Mouse (Mus musculus) hindbrain, embryonic 12.5 days (tissue): Measurements from ENCODE around the gene Gpr161. TPM values are rescaled to one million over a fixed set of nuclear protein-coding genes. Genes with fewer than 3 reads are reported as not detected.
A peak's percentile ranks its signal among the peaks of the same experiment; 100 is the strongest.

ENCODE experiments used
- ATAC-seq: fragments of 200-750 bp; cut with Nextera tagmentation; 2 replicates; pipeline ENCODE4 v1.8.0; 2017; ENCODE audit warnings: moderate TSS enrichment; ENCODE audit not compliant: low FRiP score
- H3K27ac ChIP-seq: fragments of 300-500 bp; sonication (generic); 2 replicates; pipeline ENCODE4 v1.5.1; 2016; ENCODE audit warnings: mild to moderate bottlenecking
- H3K27me3 ChIP-seq: fragments of 300-500 bp; sonication (generic); 2 replicates; pipeline ENCODE4 v1.6.1; 2016; ENCODE audit warnings: mild to moderate bottlenecking
- H3K36me3 ChIP-seq: fragments of 300-500 bp; sonication (generic); 2 replicates; pipeline ENCODE4 v1.6.1; 2016; ENCODE audit warnings: mild to moderate bottlenecking
- H3K4me1 ChIP-seq: fragments of 300-500 bp; sonication (generic); 2 replicates; pipeline ENCODE4 v1.6.1; 2016
- H3K4me2 ChIP-seq: fragments of 300-500 bp; sonication (generic); replicated peaks from 2 replicates; pipeline ENCODE4 v1.6.1; 2016; ENCODE audit warnings: mild to moderate bottlenecking
- H3K4me3 ChIP-seq: fragments of 300-500 bp; sonication (generic); 2 replicates; pipeline ENCODE4 v1.5.1; 2016; ENCODE audit warnings: mild to moderate bottlenecking
- H3K9ac ChIP-seq: fragments of 300-500 bp; sonication (generic); 2 replicates; pipeline ENCODE4 v1.6.1; 2016; ENCODE audit warnings: mild to moderate bottlenecking, moderate library complexity
- H3K9me3 ChIP-seq: fragments of 300-500 bp; sonication (generic); replicated peaks from 2 replicates; pipeline ENCODE4 v1.6.1; 2016; ENCODE audit warnings: mild to moderate bottlenecking
- WGBS: fragments of 180-500 bp; shearing (Covaris S2); methylation state at CpG from one replicate; pipeline ENCODE4 v1.1.7; 2016; 5-methylcytosine and 5-hydroxymethylcytosine counted together
- polyA plus RNA-seq: library from polyadenylated mRNA; unstranded; fragments of >200 nt; fragmentation: Nextera tagmentation; extraction: Ambion mirVana; gene quantifications from 2 replicates; pipeline ENCODE4 v1.2.1, GENCODE M21; 2016

The Gpr161 gene
- polyA plus RNA-seq, 1 experiment from 2014 or later: 3.6 TPM

DNA sequence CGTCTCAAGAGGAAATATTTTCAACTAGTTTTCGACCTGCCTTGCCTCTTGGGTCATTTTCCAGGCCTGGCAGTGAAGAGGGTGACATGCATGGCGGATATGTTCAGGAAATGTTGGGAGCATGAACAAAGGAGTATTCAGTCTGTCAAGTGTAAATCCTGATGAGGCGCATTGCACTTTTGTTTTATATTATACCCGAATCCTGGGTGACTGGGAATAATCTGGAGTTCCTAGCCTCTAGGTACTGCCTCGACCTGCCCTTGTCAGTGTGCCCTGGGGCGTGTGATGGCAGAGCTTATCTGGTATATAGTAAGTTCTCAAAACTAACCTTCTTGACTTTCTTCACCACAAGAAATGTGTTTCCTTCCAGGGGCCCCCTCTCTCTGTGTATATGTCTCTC is 11.5 kb upstream of the Gpr161 start:
- peak overlapping the region; percentile 66; the same call in 1 of the 2 replicates for H3K4me3 ChIP-seq
- WGBS: 67% methylated on average over 7 of the region's 7 CpGs
- no peaks in the 10 kb centered on the region for H3K27me3 ChIP-seq
- peak overlapping the region; percentile 74 for H3K4me2 ChIP-seq
- H3K9ac ChIP-seq: no peak overlapping the region
- ATAC-seq: no peak
- H3K27ac ChIP-seq: no peak overlapping the region
- H3K9me3 ChIP-seq: no peaks in the 10 kb centered on the region
- H3K36me3 ChIP-seq: no peaks in the 10 kb centered on the region; the same call in 1 of the 2 replicates
- H3K4me1 ChIP-seq: peaks cover 39% of the 10 kb centered on the region

DNA sequence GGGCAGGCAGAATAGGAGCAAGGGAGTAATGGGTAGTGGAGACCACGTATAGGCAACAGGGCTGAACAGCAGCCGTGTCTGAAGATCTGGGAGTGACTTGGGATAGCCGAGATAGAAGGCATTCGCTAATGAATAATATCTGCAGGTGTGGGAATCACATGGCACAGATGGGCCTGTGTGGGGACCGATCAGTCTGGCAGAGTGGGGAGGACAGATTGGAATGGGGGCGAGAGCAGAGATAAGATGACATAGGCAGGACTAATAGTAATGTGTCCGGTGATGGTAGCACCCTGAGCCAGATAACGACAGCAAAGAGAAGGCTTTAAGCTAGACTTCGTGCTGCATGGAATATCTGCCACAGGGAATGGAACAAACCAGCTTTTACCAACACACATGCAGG is 7.4 kb upstream of the Gpr161 start:
- peaks cover 20% of the 10 kb centered on the region for H3K4me1 ChIP-seq
- no peak overlapping the region for H3K4me3 ChIP-seq
- H3K9me3 ChIP-seq: no peaks in the 10 kb centered on the region
- no peak overlapping the region for H3K9ac ChIP-seq
- peaks cover 5% of the 10 kb centered on the region for H3K36me3 ChIP-seq
- WGBS: 96% methylated on average over 9 of the region's 9 CpGs
- no peak for ATAC-seq
- H3K4me2 ChIP-seq: no peak overlapping the region
- H3K27ac ChIP-seq: no peak overlapping the region
- no peaks in the 10 kb centered on the region for H3K27me3 ChIP-seq

DNA sequence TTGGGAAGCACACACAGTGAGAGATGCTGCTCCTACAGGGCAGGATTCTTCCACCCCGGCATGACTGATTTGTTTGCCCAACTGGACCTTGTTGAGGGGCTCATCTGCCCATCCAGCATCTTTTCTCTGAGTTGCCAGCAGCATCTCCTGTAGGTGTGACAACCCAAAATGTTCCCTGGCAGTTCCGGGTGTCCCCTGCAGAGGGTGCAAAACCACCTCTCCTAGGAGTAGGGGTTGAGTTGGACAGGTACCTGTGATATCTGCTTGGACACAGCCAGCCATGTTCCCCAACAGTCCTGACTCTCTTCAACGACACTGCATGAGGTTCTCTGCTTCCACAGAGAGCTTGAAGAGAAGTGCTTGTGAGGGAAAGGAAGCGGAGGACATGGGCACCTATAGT is 5.8 kb upstream of the Gpr161 start:
- WGBS: 89% methylated on average over 4 of the region's 4 CpGs

DNA sequence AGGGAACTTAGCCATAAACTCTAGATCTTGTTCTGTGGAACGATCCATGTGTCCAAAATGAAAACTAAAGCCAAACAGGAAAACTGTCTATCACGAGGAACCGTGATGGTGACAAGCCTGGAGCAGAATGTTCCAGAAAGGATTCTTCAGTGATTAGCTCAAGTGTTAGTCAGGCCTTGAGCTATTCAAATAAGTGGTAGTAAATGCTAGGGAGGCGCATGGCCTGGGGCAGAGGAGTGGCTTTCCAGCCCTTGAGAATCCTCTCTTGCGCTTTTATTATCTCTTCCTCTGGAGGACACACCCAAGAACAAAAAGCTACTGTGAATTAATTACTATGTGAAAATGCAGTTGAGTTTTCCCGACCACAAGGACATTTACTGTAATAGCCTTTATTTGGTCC is 4.0 kb upstream of the Gpr161 start:
- H3K27me3 ChIP-seq: no peaks in the 10 kb centered on the region
- ATAC-seq: no peak
- WGBS: 93% methylated on average over 6 of the region's 6 CpGs
- no peak overlapping the region for H3K4me2 ChIP-seq
- peaks cover 26% of the 10 kb centered on the region for H3K36me3 ChIP-seq
- no peak overlapping the region for H3K4me3 ChIP-seq
- H3K9ac ChIP-seq: no peak overlapping the region
- H3K9me3 ChIP-seq: no peaks in the 10 kb centered on the region
- no peaks in the 10 kb centered on the region for H3K4me1 ChIP-seq
- no peak overlapping the region for H3K27ac ChIP-seq

More for the DNA sequence above, 5.8 kb upstream of the Gpr161 start:
- H3K4me2 ChIP-seq: no peak overlapping the region
- H3K36me3 ChIP-seq: peaks cover 15% of the 10 kb centered on the region
- no peak overlapping the region for H3K4me3 ChIP-seq
- H3K27me3 ChIP-seq: no peaks in the 10 kb centered on the region
- no peak overlapping the region for H3K27ac ChIP-seq
- ATAC-seq: no peak
- no peaks in the 10 kb centered on the region for H3K9me3 ChIP-seq
- no peak overlapping the region for H3K9ac ChIP-seq
- H3K4me1 ChIP-seq: peaks cover 5% of the 10 kb centered on the region

DNA sequence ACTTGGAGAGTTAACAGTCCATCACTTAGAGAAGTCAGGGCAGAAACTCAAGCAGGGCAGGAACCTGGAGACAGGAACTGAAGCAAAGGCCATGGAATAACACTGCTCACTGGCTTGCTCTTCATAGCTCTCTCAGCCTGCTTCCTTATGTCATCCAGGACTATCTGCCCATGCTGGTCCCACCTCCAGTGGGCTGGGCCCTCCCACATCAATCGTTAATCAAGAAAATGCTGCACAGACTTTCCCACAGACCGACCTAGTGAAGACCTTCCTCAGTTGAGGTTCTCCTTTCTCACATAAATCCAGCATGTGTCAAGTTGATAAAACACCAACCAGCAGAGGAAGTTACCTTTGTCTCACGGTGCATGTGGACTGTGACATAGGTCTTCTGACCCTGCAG is 5.5 kb downstream of the Gpr161 start:
- WGBS: 85% methylated on average over 3 of the region's 3 CpGs
- Histone ChIP-seq H3K4me2 (no peak overlapping the region), H3K4me3 (no peak overlapping the region), H3K27ac (no peak overlapping the region), H3K4me1 (peaks cover 5% of the 10 kb centered on the region; the same call in 1 of the 2 replicates), H3K27me3 (no peaks in the 10 kb centered on the region), H3K36me3 (peaks cover 8% of the 10 kb centered on the region), H3K9ac (no peak overlapping the region), H3K9me3 (no peaks in the 10 kb centered on the region)
- ATAC-seq: no peak

DNA sequence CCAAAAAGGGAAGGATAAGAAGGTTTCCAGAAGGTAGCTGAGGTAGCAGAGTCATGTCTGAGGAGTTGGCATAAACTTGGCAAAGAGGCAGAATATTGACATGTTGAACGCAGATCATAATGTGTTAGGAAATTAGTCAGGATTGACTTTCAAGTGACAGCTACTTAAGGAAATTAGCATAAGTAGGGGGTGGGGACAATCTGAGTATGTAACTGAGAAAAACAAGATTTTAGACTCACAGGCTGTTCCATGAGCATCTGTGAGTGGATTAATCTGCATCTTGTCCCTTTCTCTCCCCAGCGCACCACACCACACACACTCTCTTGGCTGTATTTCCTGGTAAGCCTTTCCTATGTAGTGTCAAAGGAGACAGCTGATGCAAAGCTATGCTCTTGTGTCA is 6.0 kb downstream of the Gpr161 start:
- no peak overlapping the region for H3K4me2 ChIP-seq
- no peaks in the 10 kb centered on the region for H3K27me3 ChIP-seq
- no peak overlapping the region for H3K9ac ChIP-seq
- peaks cover 8% of the 10 kb centered on the region for H3K36me3 ChIP-seq
- ATAC-seq: no peak
- peaks cover 5% of the 10 kb centered on the region; the same call in 1 of the 2 replicates for H3K4me1 ChIP-seq
- H3K27ac ChIP-seq: no peak overlapping the region
- no peak overlapping the region for H3K4me3 ChIP-seq
- WGBS: 90% methylated on average over 2 of the region's 2 CpGs
- H3K9me3 ChIP-seq: no peaks in the 10 kb centered on the region

DNA sequence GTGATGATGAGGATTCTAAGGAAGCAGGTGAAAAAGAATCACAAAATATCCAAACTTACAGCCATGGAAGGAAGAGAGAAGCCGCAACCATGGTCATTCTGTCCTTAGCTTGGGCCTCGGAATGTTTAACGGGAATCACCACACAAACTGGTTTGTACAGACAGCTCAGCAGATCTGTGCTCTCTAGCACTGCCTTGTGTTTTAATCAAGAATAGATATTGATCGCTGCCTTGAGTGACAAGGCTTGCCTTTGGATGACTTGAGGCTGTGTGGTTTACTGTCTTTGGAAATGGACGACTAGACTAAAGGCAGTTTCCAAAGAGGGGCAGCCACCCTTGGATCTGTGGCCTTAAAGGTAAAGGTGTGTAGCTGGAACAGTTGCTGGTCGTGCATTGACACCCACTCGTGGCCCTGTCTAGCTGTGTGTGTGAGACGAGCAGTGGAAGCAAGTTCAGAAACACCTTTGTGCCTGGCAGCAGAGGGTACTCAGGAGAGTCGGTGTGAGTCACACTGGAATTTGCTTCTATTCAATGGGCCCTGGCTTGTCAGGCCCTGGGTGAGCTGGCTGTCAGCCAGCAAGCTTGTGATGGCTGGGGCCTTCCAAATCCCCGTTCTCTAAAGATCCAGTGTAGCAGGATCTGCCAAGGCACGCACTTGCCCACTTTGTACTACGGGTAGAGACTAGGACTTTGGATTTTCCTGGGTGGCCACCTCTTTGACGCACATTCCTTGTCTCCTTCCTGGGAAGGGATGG is 7.0 kb downstream of the Gpr161 start:
- H3K4me1 ChIP-seq: peaks cover 5% of the 10 kb centered on the region; the same call in 1 of the 2 replicates
- H3K36me3 ChIP-seq: peaks cover 15% of the 10 kb centered on the region
- 82% methylated on average over 13 of the region's 13 CpGs for WGBS
- H3K27me3 ChIP-seq: no peaks in the 10 kb centered on the region
- no peak overlapping the region for H3K4me2 ChIP-seq
- no peaks in the 10 kb centered on the region for H3K9me3 ChIP-seq
- no peak overlapping the region for H3K27ac ChIP-seq
- peak; percentile 38 for ATAC-seq
- H3K9ac ChIP-seq: no peak overlapping the region
- no peak overlapping the region for H3K4me3 ChIP-seq

DNA sequence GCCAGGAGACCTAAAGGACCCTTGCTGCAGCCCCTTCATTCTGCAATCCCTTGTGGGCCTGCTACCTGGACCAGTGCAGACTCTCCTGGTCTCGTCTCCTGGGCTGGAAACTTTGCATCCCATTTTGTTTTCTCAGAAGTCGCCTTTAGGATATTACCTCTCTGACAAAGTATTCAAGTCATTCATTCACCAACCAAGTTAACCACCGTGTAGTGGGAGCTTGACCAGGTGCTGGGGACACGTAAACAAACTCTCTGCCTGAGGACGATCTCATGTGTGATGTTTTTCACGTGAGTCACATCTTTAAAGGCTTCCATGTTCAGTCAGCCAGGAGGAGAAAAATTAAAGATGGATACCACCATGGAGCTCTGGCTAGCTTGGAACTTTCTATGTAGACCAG is 7.6 kb downstream of the Gpr161 start:
- 0 out of 2 replicates have a peak, but pooled peaks have one; percentile 13 for ATAC-seq

DNA sequence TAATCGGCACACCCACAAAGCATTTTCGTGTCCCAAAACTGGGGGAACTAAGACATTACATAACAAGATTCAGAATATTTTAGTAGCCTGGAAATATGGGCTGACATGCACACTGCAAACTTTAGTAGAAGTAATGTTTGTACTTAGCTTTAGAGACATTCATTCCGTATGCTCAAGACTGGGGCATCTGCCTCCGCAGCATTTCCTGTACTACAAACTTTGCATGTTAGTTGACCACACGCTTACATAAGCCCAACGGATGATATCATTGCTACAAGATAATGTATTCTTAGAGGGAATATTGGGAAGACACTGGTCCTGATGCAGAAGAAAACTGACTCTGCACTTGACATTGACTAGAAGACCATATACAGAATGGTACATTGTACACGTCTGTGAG is 8.8 kb downstream of the Gpr161 start:
- Histone ChIP-seq H3K27me3 (no peaks in the 10 kb centered on the region), H3K4me3 (no peak overlapping the region), H3K36me3 (peaks cover 27% of the 10 kb centered on the region), H3K27ac (no peak overlapping the region), H3K9me3 (no peaks in the 10 kb centered on the region), H3K9ac (no peak overlapping the region), H3K4me2 (no peak overlapping the region), H3K4me1 (peaks cover 5% of the 10 kb centered on the region; the same call in 1 of the 2 replicates)
- 95% methylated on average over 7 of the region's 7 CpGs for WGBS
- no peak for ATAC-seq

More for the DNA sequence above, 7.6 kb downstream of the Gpr161 start:
- no peak overlapping the region for H3K9ac ChIP-seq
- peaks cover 16% of the 10 kb centered on the region for H3K36me3 ChIP-seq
- H3K9me3 ChIP-seq: no peaks in the 10 kb centered on the region
- H3K4me2 ChIP-seq: no peak overlapping the region
- WGBS: 89% methylated on average over 6 of the region's 6 CpGs
- H3K4me1 ChIP-seq: peaks cover 5% of the 10 kb centered on the region; the same call in 1 of the 2 replicates
- H3K4me3 ChIP-seq: no peak overlapping the region
- no peaks in the 10 kb centered on the region for H3K27me3 ChIP-seq
- no peak overlapping the region for H3K27ac ChIP-seq

DNA sequence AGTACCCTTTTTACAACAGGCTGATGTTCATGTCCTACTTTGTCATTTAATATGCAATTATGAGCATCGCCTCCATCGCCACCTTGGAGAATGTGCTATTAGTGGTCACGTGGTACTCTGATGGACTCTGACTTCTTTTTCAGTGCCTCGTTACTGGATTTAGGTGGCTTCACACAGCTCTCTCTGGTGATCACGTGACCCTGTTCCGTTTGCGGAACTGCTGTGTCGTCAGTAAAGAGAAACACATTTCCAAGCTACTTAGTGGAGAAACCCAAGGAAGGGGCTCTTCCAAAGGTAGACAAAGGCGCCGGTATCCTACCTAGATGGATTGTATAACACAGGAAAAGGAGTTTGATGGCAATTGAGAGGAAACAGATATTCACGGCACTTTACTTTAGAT is 12.6 kb downstream of the Gpr161 start:
- peaks cover 60% of the 10 kb centered on the region for H3K36me3 ChIP-seq
- no peak overlapping the region for H3K27ac ChIP-seq
- H3K4me1 ChIP-seq: no peaks in the 10 kb centered on the region
- WGBS: 82% methylated on average over 11 of the region's 11 CpGs
- H3K4me3 ChIP-seq: no peak overlapping the region
- H3K9ac ChIP-seq: no peak overlapping the region
- no peaks in the 10 kb centered on the region for H3K9me3 ChIP-seq
- H3K4me2 ChIP-seq: no peak overlapping the region
- no peak for ATAC-seq
- no peaks in the 10 kb centered on the region for H3K27me3 ChIP-seq

DNA sequence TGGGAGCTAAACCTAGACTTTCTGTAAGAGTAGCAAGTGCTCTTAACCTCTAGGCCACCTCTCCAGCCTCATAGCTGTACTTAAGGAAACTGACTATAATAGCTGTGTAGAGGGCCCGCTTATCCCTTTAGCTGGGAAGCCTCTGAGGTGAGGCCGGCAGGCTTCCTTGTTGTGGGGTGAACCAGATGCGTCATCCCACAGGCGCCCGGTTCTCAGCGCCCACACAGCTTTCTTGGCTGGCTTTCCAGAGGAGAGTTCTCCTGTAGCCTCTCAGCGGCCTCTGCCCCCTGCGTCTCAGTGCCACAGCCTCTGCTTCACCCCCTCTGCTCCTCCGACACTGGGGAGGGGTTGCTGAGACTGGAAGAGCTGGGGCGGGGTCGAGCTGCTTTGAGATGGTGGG is 20.8 kb downstream of the Gpr161 start:
- Histone ChIP-seq H3K4me2 (no peak overlapping the region), H3K9me3 (no peaks in the 10 kb centered on the region), H3K27me3 (no peaks in the 10 kb centered on the region), H3K27ac (no peak overlapping the region), H3K36me3 (peaks cover 56% of the 10 kb centered on the region), H3K4me3 (no peak overlapping the region), H3K4me1 (no peaks in the 10 kb centered on the region), H3K9ac (no peak overlapping the region)
- no peak for ATAC-seq
- WGBS: 39% methylated on average over 11 of the region's 11 CpGs

DNA sequence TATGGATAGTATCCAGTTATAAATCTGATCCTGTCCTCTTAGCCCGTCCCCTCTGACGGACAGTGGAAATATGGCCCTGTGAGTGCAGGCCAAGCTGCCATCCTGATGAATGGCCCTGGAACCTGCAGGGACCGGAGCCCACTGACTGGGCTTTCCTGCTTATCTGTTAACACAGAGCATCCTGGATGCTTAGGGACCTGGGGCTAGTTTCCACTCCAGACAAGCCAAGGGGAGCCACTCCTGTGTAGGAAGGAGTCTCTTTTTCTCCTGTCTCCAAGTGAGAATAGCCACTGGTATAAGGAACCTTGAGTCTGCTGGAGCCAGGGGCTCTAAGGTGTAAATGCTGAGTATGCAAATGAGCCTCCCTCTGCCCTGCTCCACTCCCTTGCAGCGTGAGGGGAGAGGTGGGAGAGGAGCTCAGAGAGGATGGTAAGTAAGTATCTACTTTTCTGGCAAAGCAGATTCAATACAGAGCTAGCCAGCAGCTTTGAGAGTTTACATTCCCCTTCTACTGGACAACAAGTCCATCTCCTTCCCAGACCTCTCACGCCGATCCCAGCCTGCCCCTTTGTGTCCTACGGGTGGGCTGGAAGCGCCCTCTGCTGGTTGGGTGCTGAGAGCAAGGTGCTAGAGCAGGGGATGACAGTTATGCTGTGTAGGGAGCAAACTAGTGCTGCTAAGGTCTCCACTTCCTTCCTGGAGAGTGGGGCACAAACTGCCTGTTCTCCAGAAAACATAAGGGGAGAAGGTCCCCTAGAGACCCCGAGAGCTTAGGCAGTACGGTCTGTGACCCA is 24.7 kb downstream of the Gpr161 start:
- Histone ChIP-seq H3K9ac (no peak overlapping the region), H3K27ac (no peak overlapping the region), H3K4me3 (no peak overlapping the region), H3K9me3 (no peaks in the 10 kb centered on the region), H3K36me3 (peaks cover 61% of the 10 kb centered on the region), H3K4me2 (no peak overlapping the region), H3K4me1 (no peaks in the 10 kb centered on the region), H3K27me3 (no peaks in the 10 kb centered on the region)
- peak; percentile 74 for ATAC-seq
- WGBS: 43% methylated on average over 10 of the region's 10 CpGs
